Mouse (Mus musculus): Measurements from ENCODE around the gene Ttc28. TPM values are rescaled to one million over a fixed set of nuclear protein-coding genes. Genes with fewer than 3 reads are reported as not detected.

Ttc28 gene
- total and polyA plus RNA-seq, 3 experiments: 0.21 to 0.89 (median 0.28) TPM

Other genes starting within 250 kb of the Ttc28 start
- 50.7 and 69.3 TPM in 2 replicates for gene Noc4l, start 226.4 kb upstream of the Ttc28 start, total RNA-seq (2012; rRNA removed)
- 36.7 and 42.0 TPM in 2 replicates for gene Noc4l, start 226.4 kb upstream of the Ttc28 start, total RNA-seq (2014; rRNA removed)
- gene Noc4l, start 226.4 kb upstream of the Ttc28 start, polyA plus RNA-seq (2012; ENCODE audit: insufficient read length, low read depth): 104 and 160 TPM in 2 replicates
- gene Ddx51, start 226.4 kb upstream of the Ttc28 start, total RNA-seq (2012; rRNA removed): 12.3 and 16.3 TPM in 2 replicates
- gene Ddx51, start 226.4 kb upstream of the Ttc28 start, total RNA-seq (2014; rRNA removed): 11.8 and 13.7 TPM in 2 replicates
- gene Ddx51, start 226.4 kb upstream of the Ttc28 start, polyA plus RNA-seq (2012; ENCODE audit: insufficient read length, low read depth): 38.6 and 52.2 TPM in 2 replicates
- 28.6 and 30.9 TPM in 2 replicates for gene Ep400, start 109.1 kb upstream of the Ttc28 start, total RNA-seq (2012; rRNA removed)
- gene Ep400, start 109.1 kb upstream of the Ttc28 start, total RNA-seq (2014; rRNA removed): 12.1 and 13.3 TPM in 2 replicates
- 41.1 and 55.8 TPM in 2 replicates for gene Ep400, start 109.1 kb upstream of the Ttc28 start, polyA plus RNA-seq (2012; ENCODE audit: insufficient read length, low read depth)
- gene Pus1, start 99.1 kb upstream of the Ttc28 start, total RNA-seq (2012; rRNA removed): 84.6 and 99.3 TPM in 2 replicates
- gene Pus1, start 99.1 kb upstream of the Ttc28 start, total RNA-seq (2014; rRNA removed): 54.4 and 59.1 TPM in 2 replicates
- gene Pus1, start 99.1 kb upstream of the Ttc28 start, polyA plus RNA-seq (2012; ENCODE audit: insufficient read length, low read depth): 72.4 and 93.1 TPM in 2 replicates
- 6.3 and 8.4 TPM in 2 replicates for gene Ulk1, start 69.7 kb upstream of the Ttc28 start, total RNA-seq (2012; rRNA removed)
- gene Ulk1, start 69.7 kb upstream of the Ttc28 start, total RNA-seq (2014; rRNA removed): 2.4 and 2.7 TPM in 2 replicates
- gene Ulk1, start 69.7 kb upstream of the Ttc28 start, polyA plus RNA-seq (2012; ENCODE audit: insufficient read length, low read depth): 10.0 and 13.6 TPM in 2 replicates
- gene Hscb, start 40.0 kb upstream of the Ttc28 start, total RNA-seq (2012; rRNA removed): 39.3 and 59.5 TPM in 2 replicates
- 51.9 and 64.0 TPM in 2 replicates for gene Hscb, start 40.0 kb upstream of the Ttc28 start, total RNA-seq (2014; rRNA removed)
- gene Hscb, start 40.0 kb upstream of the Ttc28 start, polyA plus RNA-seq (2012; ENCODE audit: insufficient read length, low read depth): 26.5 and 28.2 TPM in 2 replicates
- 22.5 and 27.6 TPM in 2 replicates for gene Chek2, start 39.8 kb upstream of the Ttc28 start, total RNA-seq (2012; rRNA removed)
- 41.6 and 43.8 TPM in 2 replicates for gene Chek2, start 39.8 kb upstream of the Ttc28 start, total RNA-seq (2014; rRNA removed)
- 18.7 and 25.0 TPM in 2 replicates for gene Chek2, start 39.8 kb upstream of the Ttc28 start, polyA plus RNA-seq (2012; ENCODE audit: insufficient read length, low read depth)

Data from CH12.LX (cell line).